Mouse (Mus musculus): ENCODE measurements around the gene Serpina1c.
"Not testable (repeated sequence)": the region's sequence is repeated elsewhere in the genome, so short reads cannot be mapped to it uniquely, and the experiment has no call there.

Serpina1c gene

DNA sequence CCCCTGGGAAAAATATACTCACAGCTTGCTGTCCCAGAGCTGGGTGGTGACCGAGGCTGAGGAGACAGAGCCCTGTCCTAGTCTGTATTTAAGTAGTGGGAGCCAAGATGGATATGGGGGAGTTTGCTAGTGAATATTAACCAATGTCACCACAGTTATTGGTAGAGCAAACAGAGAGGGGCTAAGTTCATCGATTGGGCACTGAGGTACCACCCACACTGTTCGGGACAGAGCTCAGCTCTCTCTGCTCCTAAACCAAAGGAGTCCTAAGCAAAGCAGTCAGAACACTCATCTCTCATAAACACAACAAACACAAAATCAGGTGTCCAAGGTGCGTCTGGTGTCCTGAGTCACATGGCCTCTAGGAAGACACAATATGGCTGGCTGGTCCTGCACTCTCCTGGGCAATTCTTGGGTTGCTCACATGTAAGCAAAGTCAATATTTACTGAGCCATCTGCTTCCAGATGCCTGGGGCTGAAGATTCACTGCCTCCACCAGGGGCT lies at the start of gene Serpina1c:
Serpina1c (minus strand) TSS at position 51 of the 504 bp plus-strand sequence.
- not testable (repeated sequence) for DNase-seq (ENCODE audit: low read depth, low spot score)

DNA sequence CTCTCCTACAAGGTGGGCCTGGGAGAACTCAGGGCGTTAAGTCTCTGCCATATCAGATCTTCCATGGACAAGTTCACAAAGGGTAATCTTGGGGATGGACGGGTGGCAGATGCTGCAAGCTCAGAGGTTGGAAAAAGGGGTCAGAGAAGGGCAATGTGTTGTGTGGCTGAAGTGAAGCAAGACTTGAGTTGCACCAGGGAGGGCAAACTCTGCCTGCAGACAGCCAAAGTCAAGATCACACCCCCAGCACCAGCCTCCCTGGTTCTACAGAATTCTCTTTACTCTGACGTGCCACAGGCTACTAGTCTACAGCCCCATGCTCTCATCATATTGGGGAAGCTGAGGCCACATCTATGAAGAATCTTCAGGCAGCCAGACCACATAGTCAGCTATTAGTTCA lies 48.3 kb upstream of the Serpina1c start:
- not testable (repeated sequence) for DNase-seq (ENCODE audit: low read depth, low spot score)

DNA sequence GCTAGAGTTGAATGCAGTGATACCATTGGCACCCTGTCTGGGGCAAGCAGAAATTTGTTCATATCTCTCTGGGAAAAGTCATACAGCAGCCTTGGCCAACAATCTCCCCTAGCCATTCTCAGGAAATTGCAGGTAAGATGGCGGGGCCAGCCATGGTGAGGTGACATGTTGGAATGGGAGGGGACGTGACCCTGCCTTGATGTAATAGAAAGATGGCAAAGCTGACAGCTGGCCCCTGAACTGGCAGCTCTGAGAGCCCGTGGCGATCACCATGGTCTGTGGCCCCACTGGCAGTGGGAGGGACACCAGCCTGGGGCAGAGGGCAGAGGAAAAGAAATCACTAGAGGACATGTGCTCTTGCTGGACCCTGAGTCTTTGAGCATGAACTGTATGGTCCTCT lies 41.6 kb upstream of the Serpina1c start:
- DNase-seq (ENCODE audit: low read depth, low spot score) = no peak

DNA sequence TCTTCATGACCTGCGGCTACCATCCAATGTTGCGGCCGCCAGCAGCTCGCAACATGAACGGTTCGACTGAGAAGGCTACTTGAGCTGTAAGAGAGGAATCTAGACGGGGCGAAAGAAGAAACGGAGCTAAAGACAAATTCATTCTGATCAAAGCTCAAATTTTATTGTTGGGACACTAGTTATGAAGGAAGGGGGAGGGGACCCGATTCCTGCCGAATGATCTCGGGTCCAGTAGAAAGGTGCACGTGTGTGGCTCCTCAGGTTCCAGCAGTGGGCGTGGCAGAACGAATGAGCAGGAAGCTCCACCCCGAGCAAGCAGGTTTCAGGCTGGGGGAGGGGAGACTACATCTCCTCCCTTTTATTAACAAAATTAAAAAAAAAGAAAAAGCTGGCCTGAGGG lies 4.5 kb upstream of the Serpina1c start:
- DNase-seq (ENCODE audit: low read depth, low spot score) = not testable (repeated sequence)

DNA sequence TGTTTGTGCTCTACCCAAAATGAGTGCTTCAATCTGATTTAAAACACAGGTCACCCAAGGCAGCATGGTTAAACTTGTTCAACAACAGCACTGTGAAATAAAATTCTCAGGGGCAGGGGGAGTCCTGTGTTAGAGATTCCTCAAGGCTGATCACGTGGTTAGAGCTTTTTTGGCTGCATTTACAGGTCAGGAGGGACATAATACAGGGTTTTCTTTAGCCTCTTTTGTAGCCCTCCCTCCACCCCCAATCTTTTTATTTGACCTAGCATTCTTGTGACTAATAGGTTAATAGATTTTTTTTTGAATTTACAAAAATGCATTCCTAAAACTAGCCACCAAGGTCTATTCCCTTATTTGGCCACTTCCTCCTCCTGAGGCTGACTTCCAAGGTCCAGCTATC lies 3.1 kb upstream of the Serpina1c start:
- DNase-seq (ENCODE audit: low read depth, low spot score) = not testable (repeated sequence)

DNA sequence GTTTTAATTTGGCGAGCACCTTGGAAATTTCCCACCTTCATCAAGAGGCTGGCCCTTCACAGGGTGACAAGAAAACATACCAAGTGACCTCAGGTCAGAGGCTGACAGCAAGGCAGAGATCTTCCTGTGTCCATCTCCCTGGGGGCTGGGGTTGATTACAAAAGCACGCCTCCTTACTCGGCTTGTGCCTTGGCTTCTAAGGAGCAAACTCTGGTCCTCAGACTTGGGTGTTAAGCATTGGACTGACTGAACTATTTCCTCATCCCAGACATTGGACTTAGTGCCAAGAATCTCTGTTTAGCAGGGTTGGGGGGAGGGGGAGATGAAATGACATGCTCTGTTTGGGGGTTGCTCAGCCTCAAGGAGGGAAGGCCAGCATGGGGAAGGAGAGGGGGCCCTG lies 2.8 kb downstream of the Serpina1c start:
- DNase-seq (ENCODE audit: low read depth, low spot score) = not testable (repeated sequence)

DNA sequence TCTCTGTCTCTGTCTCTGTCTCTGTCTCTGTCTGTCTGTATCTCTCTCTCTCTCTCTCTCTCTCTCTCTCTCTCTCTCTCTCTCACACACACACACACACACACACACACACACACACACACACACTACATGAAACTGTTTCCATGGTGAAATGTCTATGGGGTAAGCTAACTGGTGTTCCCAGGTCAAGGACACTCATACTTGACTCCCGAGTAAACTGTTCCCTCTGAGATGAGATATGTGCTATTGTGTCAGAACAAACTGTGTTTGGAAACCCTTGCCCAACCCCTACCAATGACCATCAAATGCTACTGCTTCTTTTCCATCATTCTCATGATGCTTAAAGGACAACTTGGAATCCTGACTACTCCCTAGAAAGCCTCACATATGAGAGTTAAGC lies 37.8 kb downstream of the Serpina1c start:
- not testable (repeated sequence) for DNase-seq (ENCODE audit: low read depth, low spot score)

DNA sequence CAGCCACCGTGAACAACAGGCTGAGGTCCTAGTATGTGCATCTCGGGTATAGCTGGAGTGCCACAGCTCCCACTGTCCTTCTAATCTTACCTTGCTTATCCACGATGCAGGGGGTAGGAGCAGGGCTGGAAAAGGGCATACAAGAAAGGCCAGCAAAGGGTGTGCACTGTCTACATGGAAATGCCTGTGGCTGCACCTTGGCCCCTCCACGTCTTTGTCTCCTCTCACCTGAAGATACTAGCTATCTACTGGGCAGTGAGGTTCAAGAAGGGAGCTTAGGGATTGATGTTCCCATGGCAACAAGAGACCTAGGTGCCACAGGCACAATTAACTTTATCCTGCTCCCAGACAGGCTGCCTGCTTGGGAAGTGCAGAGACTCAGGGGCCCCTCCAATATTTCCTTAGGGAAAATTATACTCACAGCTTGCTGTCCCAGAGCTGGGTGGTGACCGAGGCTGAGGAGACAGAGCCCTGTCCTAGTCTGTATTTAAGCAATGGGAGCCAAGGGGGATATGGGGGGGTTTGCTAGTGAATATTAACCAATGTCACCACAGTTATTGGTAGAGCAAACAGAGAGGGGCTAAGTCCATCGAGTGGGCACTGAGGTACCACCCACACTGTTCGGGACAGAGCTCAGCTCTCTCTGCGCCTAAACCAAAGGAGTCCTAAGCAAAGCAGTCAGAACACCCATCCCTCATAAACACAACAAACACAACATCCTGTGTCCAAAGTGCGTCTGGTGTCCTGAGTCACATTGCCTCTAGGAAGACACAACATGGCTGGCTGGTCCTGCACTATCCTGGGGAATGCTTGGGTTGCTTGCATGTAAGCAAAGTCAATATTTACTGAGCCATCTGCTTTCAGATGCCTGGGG lies 41.3 kb downstream of the Serpina1c start, which contains the start of gene Serpina1a:
Serpina1a (minus strand) TSS at position 462 of the 874 bp plus-strand sequence.
- not testable (repeated sequence) for DNase-seq (ENCODE audit: low read depth, low spot score)

DNA sequence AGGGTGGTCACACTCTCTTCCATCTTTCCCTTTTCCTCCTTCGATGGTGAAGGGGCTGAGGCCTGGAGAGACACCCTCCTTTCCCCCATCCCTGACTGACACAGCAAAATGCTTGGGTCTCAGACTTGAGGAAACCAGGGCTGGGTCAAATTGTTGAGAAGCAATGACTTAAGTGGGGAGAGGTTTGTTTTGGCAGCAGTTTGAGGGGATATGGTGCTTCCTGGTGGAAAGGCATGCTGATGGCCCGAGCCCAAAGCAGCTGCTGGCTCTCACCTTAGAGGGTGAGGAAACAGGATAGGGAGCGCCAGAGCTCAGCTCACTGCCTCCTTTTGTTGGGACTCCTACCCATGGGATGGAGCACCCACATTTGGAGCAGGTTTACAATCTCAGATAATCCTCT lies 43.7 kb downstream of the Serpina1c start:
- DNase-seq (ENCODE audit: low read depth, low spot score) = no peak

DNA sequence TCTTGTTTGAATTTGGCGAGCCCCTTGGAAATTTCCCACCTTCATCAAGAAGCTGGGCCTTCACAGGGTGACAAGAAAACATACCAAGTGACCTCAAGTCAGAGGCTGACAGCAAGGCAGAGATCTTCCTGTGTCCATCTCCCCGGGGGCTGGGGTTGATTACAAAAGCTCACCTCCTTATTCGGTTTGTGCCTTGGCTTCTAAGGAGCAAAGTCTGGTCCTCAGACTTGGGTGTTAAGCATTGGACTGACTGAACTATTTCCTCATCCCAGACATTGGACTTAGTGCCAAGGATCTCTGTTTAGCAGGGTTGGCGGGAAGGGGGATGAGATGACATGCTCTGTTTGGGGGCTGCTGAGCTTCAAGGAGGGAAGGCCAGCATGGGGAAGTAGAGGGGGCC lies 44.1 kb downstream of the Serpina1c start:
- DNase-seq (ENCODE audit: low read depth, low spot score) = not testable (repeated sequence)

DNA sequence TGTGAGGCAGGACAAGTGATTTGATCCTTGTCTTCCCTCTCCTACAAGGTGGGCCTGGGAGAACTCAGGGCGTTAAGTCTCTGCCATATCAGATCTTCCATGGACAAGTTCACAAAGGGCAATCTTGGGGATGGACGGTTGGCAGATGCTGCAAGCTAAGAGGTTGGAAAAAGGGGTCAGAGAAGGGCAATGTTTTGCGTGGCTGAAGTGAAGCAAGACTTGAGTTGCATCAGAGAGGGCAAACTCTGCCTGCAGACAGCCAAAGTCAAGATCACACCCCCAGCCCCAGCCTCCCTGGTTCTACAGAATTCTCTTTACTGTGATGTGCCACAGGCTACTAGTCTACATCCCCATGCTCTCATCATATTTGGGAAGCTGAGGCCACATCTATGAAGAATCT lies 45.1 kb downstream of the Serpina1c start:
- DNase-seq (ENCODE audit: low read depth, low spot score) = not testable (repeated sequence)

DNA sequence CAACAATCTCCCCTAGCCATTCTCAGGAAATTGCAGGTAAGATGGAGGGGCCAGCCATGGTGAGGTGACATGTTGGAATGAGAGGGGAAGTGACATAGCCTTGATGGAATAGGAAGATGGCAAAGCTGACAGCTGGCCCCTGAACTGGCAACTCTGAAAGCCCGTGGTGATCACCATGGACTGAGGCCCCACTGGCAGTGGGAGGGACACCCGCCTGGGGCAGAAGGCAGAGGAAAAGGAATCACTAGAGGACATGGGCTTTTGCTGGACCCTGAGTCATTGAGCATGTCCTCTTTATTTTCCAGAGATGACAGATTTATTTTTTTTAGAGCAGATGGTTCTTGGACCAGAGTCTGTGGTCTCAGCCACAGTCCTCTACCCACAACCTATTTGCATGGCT lies 51.7 kb downstream of the Serpina1c start:
- DNase-seq (ENCODE audit: low read depth, low spot score) = not testable (repeated sequence)
